Comparison of ENCODE assay signal across 8 mouse cellular contexts in genomic region chr11:83271151-83271950, GRCm38 (mm10). TPM values are rescaled to one million over a fixed set of nuclear protein-coding genes. Genes with fewer than 3 reads are reported as not detected.
DNase-seq lines count a peak whose midpoint lies in the region; ATAC-seq and TF ChIP-seq lines count a peak whose summit lies in the region.

No protein-coding gene starts in this region.

- no peaks in the 10 kb centered on the region for H3K36me3 ChIP-seq in hindbrain, postnatal 0 days (ENCODE audit: insufficient read depth, low read length)

- H3K4me2 ChIP-seq in hindbrain, postnatal 0 days (ENCODE audit: low read depth, low read length), result peak overlapping the region; percentile 59

- TF ChIP-seq CTCF in hindbrain, postnatal 0 days (IDR thresholded peaks at IDR 0.05; ENCODE audit: low read depth), result no peak; the same call in none of the 2 replicates
- no peak; the same call in 1 of the 2 replicates for TF ChIP-seq CTCF in left cerebral cortex, adult 2 months (IDR thresholded peaks at IDR 0.05)

- peak overlapping the region; percentile 66 for H3K9ac ChIP-seq in hindbrain, postnatal 0 days (replicated peaks; ENCODE audit: low read length)

- no peaks in the 10 kb centered on the region for H3K27me3 ChIP-seq in hindbrain, postnatal 0 days (ENCODE audit: insufficient read depth, low read length)

- no peaks in the 10 kb centered on the region for H3K9me3 ChIP-seq in hindbrain, postnatal 0 days (ENCODE audit: low read length)

- ATAC-seq in hindbrain, postnatal 0 days, result peak; percentile 91
- ATAC-seq in megakaryocyte, adult 5-6 weeks (ENCODE audit: poor library complexity, severe bottlenecking), result peak; percentile 77

- peak overlapping the region; percentile 91 for H3K27ac ChIP-seq in hindbrain, postnatal 0 days
- H3K27ac ChIP-seq in left cerebral cortex, adult 2 months, result peak overlapping the region; percentile 99

- WGBS in hindbrain, postnatal 0 days, result under 1% methylated on average over 26 of the region's 26 CpGs

- intact Hi-C loops in left cerebral cortex, adult 2 months (cut with DNase I), result loop anchor here (1.0 to 2.0 kb wide), 2 partner anchors 19 to 31 kb away; partner anchors contain the start of gene Pex12

- H3K4me3 ChIP-seq in hindbrain, postnatal 0 days (ENCODE audit: low read length), result peak overlapping the region; percentile 51
- peak overlapping the region; percentile 55 for H3K4me3 ChIP-seq in left cerebral cortex, adult 2 months

- peaks cover 6% of the 10 kb centered on the region; the same call in 1 of the 2 replicates for H3K4me1 ChIP-seq in hindbrain, postnatal 0 days (ENCODE audit: insufficient read depth, low read length)

- DNase-seq in WW6 (ENCODE audit: low read depth, low spot score), result peak; percentile 78
- peak; percentile 39 to 68 for DNase-seq in cerebellum, postnatal 4 days (ENCODE audit: low spot score in 2 of 2)
- peak; percentile 76 for DNase-seq in gastrocnemius, adult 18-20 months (ENCODE audit: low spot score)
- DNase-seq in hindbrain, postnatal 0 days (ENCODE audit: low spot score), result peak; percentile 89
- peak; percentile 55 to 66 for DNase-seq in left cerebral cortex, adult 2 months (ENCODE audit: extremely low spot score in 1 of 2, low spot score in 2 of 2)
- peak; percentile 67 to 84 for DNase-seq in right cerebral cortex, adult 2 months (ENCODE audit: low spot score in 2 of 2)
- DNase-seq in urinary bladder, postnatal 36 days (ENCODE audit: low spot score in 2 of 2), result peak; percentile 64 to 76

RNA-seq across cellular contexts. Expression of gene Slfn14, which starts 15.2 kb away (rescaled TPM):
- not detected for total RNA-seq in gastrocnemius, adult 18-20 months (2021)
- total RNA-seq in hindbrain, postnatal 0 days (2014; rRNA removed), result not detected in 2 replicates
- polyA plus RNA-seq in hindbrain, postnatal 0 days (2015; fragmentation: Nextera tagmentation; extraction: Ambion mirVana), result 0.05 TPM in 1 of 2 replicates, not detected in the other
- total RNA-seq in left cerebral cortex, adult 2 months (2021), result not detected
- not detected in 2 replicates for total RNA-seq in megakaryocyte, adult 5-6 weeks (2015)
- 0.16 TPM in 1 of 2 replicates, not detected in the other for total RNA-seq in megakaryocyte, adult 5-6 weeks (2017)

RNA-seq across cellular contexts. Expression of gene Ap2b1, which starts 27.5 kb away (rescaled TPM):
- total RNA-seq in gastrocnemius, adult 18-20 months (2021), result 10 to 100 TPM; 34.6 to 35.0 TPM
- total RNA-seq in hindbrain, postnatal 0 days (2014; rRNA removed), result 208 and 209 TPM in 2 replicates
- 86.3 and 94.8 TPM in 2 replicates for polyA plus RNA-seq in hindbrain, postnatal 0 days (2015; fragmentation: Nextera tagmentation; extraction: Ambion mirVana)
- total RNA-seq in left cerebral cortex, adult 2 months (2021), result 100 to 1,000 TPM; 281 to 296 TPM
- 53.7 and 58.1 TPM in 2 replicates for total RNA-seq in megakaryocyte, adult 5-6 weeks (2015)
- total RNA-seq in megakaryocyte, adult 5-6 weeks (2017), result 52.4 and 59.6 TPM in 2 replicates

RNA-seq across cellular contexts. Expression of gene Pex12, which starts 31.0 kb away (rescaled TPM):
- total RNA-seq in gastrocnemius, adult 18-20 months (2021), result 10 to 100 TPM; 14.0 to 15.5 TPM
- 10.5 and 15.5 TPM in 2 replicates for total RNA-seq in hindbrain, postnatal 0 days (2014; rRNA removed)
- 11.5 and 12.8 TPM in 2 replicates for polyA plus RNA-seq in hindbrain, postnatal 0 days (2015; fragmentation: Nextera tagmentation; extraction: Ambion mirVana)
- total RNA-seq in left cerebral cortex, adult 2 months (2021), result 10 to 100 TPM in 1 of 2 experiments, 1 to 10 TPM in 1; 9.4 to 13.9 TPM
- 6.2 and 7.1 TPM in 2 replicates for total RNA-seq in megakaryocyte, adult 5-6 weeks (2015)
- total RNA-seq in megakaryocyte, adult 5-6 weeks (2017), result 4.3 and 8.0 TPM in 2 replicates

Comparison
In these comparisons a context has a peak if more than half of its experiments do, and no peak if none do; other contexts are left out.
1. Peak in every context shown above with its lines: DNase-seq, ATAC-seq, H3K4me3 ChIP-seq and H3K27ac ChIP-seq.